Mouse (Mus musculus) bone marrow, adult 2 months (tissue): ENCODE measurements around the gene Card11. TPM values are rescaled to one million over a fixed set of nuclear protein-coding genes. Genes with fewer than 3 reads are reported as not detected.

Experiments
- H3K27ac ChIP-seq: fragments of 200-500 bp; 2 replicates; pipeline ENCODE4 v1.5.1; 2012; ENCODE audit warnings: low read depth, mild to moderate bottlenecking, control low read depth, inconsistent platforms, low read length; ENCODE audit not compliant: control insufficient read depth, poor library complexity, insufficient read depth
- H3K4me1 ChIP-seq: fragments of 200-500 bp; 2 replicates; pipeline ENCODE4 v1.6.1; 2011; ENCODE audit warnings: low read length; ENCODE audit not compliant: control insufficient read depth, insufficient read depth
- H3K4me3 ChIP-seq: fragments of 200-500 bp; replicated peaks from 2 replicates; pipeline ENCODE3; 2011; ENCODE audit warnings: mild to moderate bottlenecking, low read depth, low read length, control low read depth; ENCODE audit not compliant: control insufficient read depth
- CTCF ChIP-seq: fragments of 200-500 bp; IDR thresholded peaks from 2 replicates; pipeline ENCODE4 v1.5.1; 2011; ENCODE audit warnings: low read length, control low read depth; ENCODE audit not compliant: control insufficient read depth, insufficient read depth
- POLR2A ChIP-seq: fragments of 200-500 bp; IDR thresholded peaks from 2 replicates; pipeline ENCODE4 v1.6.1; 2011; ENCODE audit warnings: low read depth, mild to moderate bottlenecking, control low read depth, low read length, borderline replicate concordance; ENCODE audit not compliant: control insufficient read depth
- WGBS: fragments of 180-500 bp; shearing (Covaris S2); methylation state at CpG from one replicate; pipeline ENCODE4 v1.1.7; 2018; 5-methylcytosine and 5-hydroxymethylcytosine counted together
- polyA plus RNA-seq: library from polyadenylated mRNA; stranded (reverse); fragments of >200 nt; gene quantifications from 2 replicates; pipeline ENCODE4 v1.2.4, GENCODE M21; 2011; ENCODE audit warnings: low replicate concordance; ENCODE audit not compliant: missing spikeins, insufficient read depth, insufficient read length

Gene Card11
- polyA plus RNA-seq, 1 experiment = 18.2 TPM

- WGBS = 2% methylated on average over 10 of the region's 10 CpGs
- Histone ChIP-seq H3K4me3 (no peak overlapping the region), H3K27ac (peak overlapping the region; percentile 76), H3K4me1 (peaks cover 6% of the 10 kb centered on the region)
- TF ChIP-seq POLR2A (no peak), CTCF (no peak)
Observed at GRCm38 (mm10) chr5:140948009-140948408, 52.4 kb downstream of the Card11 start.

- TF ChIP-seq POLR2A = no peak
- TF ChIP-seq CTCF = no peak
- peaks cover 6% of the 10 kb centered on the region for H3K4me1 ChIP-seq
- H3K27ac ChIP-seq = no peak overlapping the region
- H3K4me3 ChIP-seq = no peak overlapping the region
- 47% methylated on average over 6 of the region's 6 CpGs for WGBS
Observed at GRCm38 (mm10) chr5:140946034-140946433, 54.3 kb downstream of the Card11 start.

DNA sequence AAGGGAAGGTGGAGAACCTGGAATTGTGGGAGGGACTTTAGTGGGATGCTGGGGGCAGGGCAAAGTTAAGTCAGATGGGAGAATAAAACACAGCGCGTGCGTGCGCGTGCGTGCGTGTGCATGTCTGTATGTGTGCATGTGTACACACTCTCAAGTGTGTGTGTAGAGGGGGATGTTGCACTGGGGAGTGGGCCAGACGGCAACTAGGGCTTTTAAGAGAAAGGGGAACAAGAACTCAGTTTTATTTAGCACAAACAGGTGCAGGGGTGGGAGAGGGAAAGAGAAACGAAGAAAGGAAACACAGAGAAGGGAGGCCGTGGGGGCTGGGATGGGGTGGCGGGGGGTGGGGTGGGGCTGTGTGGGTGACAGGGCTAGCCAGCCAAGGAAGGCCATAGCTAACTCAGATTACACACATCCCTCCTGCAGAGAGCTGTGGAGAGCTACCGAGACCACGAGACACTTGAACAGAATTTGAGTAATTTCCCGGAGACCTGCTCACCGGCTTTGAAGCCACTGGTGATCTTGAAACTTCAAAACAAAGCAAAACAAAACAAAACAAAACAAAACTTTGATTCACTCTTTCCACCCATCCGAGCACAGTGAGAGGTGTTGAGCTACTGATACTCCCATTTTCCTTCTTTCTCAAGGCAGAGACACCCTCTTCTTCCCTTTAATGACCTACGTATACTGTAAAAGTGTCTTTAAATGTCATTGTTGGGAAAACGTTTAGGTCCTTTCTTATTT, 55.8 kb downstream of the Card11 start:
- H3K27ac ChIP-seq = peak overlapping the region; percentile 63
- TF ChIP-seq CTCF = no peak

DNA sequence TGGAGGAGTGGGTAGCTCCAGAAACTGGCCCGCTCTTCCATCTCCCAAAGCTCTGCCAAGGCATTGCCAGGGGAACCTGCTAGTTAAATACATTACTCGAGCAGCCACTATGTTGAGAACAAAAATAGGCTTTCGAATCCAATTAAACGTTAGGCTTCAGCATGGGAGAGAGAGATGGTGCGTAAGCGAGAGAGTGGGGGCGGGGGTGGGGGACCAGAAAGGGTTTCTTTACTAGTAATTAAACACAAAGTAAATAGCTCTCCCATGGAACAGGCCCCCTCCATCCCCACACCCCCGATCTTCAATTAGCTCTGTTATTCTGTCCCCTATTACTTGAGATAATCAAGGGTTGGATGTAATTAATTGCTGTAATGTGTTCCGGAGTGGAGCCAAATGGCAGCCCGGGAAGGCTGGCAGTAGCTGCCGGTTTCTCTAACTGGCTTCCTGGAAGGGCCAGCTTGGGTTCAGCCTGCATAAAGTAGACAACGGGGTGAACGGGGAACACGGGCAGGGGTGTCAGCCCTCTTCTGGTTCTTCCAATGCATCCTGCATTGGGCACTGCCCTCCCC, 59.4 kb downstream of the Card11 start:
- Histone ChIP-seq H3K27ac (no peak overlapping the region), H3K4me1 (peaks cover 3% of the 10 kb centered on the region; the same call in 1 of the 2 replicates), H3K4me3 (no peak overlapping the region)
- 89% methylated on average over 14 of the region's 14 CpGs for WGBS
- no peak for TF ChIP-seq CTCF
- TF ChIP-seq POLR2A = no peak

More for the DNA sequence above, 55.8 kb downstream of the Card11 start:
- no peak overlapping the region for H3K4me3 ChIP-seq
- peaks cover 6% of the 10 kb centered on the region for H3K4me1 ChIP-seq
- 22% methylated on average over 18 of the region's 18 CpGs for WGBS

DNA sequence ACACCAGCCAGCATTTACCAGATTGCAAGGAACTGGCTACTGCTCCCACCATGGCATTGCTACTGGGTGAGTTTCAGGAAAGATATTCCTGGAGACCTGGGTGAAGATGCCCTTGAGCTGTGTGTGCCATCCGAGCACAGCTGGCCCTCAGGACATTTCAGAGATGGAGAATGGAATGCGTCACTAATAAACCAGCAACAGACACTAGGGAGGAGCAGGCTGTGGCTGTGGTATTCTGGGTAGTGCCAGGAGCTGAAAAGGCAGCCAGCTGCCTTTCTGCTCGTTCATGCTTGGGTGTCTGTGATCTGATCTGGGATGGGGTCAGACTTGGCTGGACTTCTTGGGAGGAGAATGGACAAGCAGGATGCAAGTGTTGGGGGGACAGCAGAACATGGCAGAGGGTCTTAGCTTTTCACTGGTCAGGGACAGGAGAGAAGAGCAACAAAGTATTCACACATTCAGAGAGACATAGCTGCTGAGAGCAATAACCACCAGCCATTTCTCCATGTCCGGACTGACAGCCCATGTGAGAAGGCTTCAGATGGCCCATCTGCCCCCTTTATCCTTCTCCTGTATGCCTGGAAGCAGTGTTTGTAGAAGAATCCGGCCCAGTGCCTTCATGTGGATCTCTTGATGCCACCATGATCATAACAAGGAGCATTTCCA, 60.0 kb downstream of the Card11 start:
- WGBS = 72% methylated on average over 5 of the region's 5 CpGs
- Histone ChIP-seq H3K4me3 (no peak overlapping the region), H3K27ac (no peak overlapping the region), H3K4me1 (peaks cover 3% of the 10 kb centered on the region; the same call in 1 of the 2 replicates)
- TF ChIP-seq CTCF (no peak), POLR2A (no peak)

DNA sequence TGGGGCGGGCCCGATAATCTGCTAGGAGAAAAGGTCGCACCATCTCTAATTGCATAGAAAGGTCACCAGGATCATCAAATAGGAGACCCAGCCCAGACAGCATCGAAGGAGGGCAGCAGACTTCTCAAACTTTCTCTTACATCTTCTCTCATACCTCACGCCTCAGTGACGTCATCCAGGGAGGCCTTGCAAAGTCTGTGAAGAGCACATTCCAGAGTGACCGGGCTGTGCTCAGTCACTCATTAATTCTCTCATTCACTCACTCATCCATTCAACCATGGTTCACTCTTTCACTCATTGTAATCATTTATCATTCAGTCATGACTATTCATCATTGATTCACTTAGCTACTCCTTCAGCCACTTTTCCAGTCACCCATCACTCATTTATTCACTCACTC, 63.6 kb downstream of the Card11 start:
- Histone ChIP-seq H3K4me1 (no peaks in the 10 kb centered on the region), H3K27ac (no peak overlapping the region), H3K4me3 (no peak overlapping the region)
- WGBS = 83% methylated on average over 7 of the region's 7 CpGs
- no peak for TF ChIP-seq POLR2A

- H3K27ac ChIP-seq = no peak overlapping the region
- WGBS = 69% methylated on average over 3 of the region's 3 CpGs
- no peak overlapping the region for H3K4me3 ChIP-seq
- TF ChIP-seq POLR2A = no peak
- TF ChIP-seq CTCF = no peak
- no peaks in the 10 kb centered on the region for H3K4me1 ChIP-seq
Observed at GRCm38 (mm10) chr5:140935848-140936247, 64.5 kb downstream of the Card11 start.

GRCm38 (mm10) chr5:140934639-140935315, 65.6 kb downstream of the Card11 start:
- Histone ChIP-seq H3K4me3 (no peak overlapping the region), H3K4me1 (no peaks in the 10 kb centered on the region), H3K27ac (no peak overlapping the region)
- TF ChIP-seq CTCF (peak; percentile 29; the same call in 1 of the 2 replicates), POLR2A (no peak)
- 77% methylated on average over 9 of the region's 9 CpGs for WGBS
